In the genomic region with DNA sequence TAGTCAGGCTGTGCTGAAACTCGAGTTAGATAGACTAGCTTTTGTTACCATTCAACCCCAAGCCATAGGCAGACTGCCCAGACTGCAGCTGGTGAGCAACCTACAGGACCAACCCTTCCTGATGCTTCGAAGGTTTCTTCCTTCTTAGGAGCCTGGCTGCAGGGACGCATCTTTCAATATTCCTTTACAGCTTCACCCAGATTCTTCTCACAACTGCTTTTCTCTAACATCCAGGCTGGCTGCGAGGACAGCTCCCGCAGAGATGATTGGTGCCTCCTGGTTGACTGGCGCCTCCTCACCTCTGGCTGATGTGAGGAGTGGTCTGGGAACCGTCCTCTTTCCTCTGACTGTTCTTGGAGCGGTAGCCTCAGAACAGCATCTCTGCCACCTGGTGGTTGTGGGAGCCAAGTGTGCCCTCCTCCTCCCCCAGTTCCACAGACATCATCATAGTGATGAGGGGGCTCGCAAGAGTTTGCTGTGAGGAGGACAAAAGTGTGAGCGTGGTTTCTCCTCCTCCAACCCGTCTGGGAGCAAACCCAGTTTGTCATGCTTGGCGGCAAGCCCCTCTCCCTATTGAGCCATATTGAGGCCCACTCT, we compare ENCODE assay signal across 8 mouse cellular contexts. TPM values are rescaled to one million over a fixed set of nuclear protein-coding genes. Genes with fewer than 3 reads are reported as not detected.
DNase-seq lines count a peak whose midpoint lies in the region; ATAC-seq and TF ChIP-seq lines count a peak whose summit lies in the region.

No protein-coding gene starts in this region.

- 0 out of 4 replicates have a peak, but pooled peaks cover 0 to 2% of the 10 kb centered on the region in 2 experiments for H3K36me3 ChIP-seq in MEL (ENCODE audit: control insufficient read depth in 1 of 2, insufficient read depth in 2 of 2, low read length in 2 of 2)
- H3K36me3 ChIP-seq in forebrain, embryonic 15.5 days, result no peaks in the 10 kb centered on the region
- H3K36me3 ChIP-seq in hindbrain, embryonic 10.5 days, result no peaks in the 10 kb centered on the region
- H3K36me3 ChIP-seq in lung, embryonic 16.5 days (ENCODE audit: control insufficient read depth, insufficient read depth, low read length), result no peaks in the 10 kb centered on the region

- TF ChIP-seq RAD21 in MEL (IDR thresholded peaks at IDR 0.05; ENCODE audit: low read depth, low read length), result peak; percentile 77

- peak overlapping the region; percentile 62 for H3K9ac ChIP-seq in MEL (ENCODE audit: control insufficient read depth, low read depth, low read length, poor library complexity, severe bottlenecking)
- H3K9ac ChIP-seq in forebrain, embryonic 15.5 days (replicated peaks), result no peak overlapping the region
- peak overlapping the region; percentile 71; the same call in 1 of the 2 replicates for H3K9ac ChIP-seq in lung, embryonic 16.5 days (ENCODE audit: low read length)

- TF ChIP-seq EP300 in MEL (IDR thresholded peaks at IDR 0.05; ENCODE audit: low read depth in 1 of 2, low read length in 2 of 2), result no peak

- TF ChIP-seq CTCF in MEL (IDR thresholded peaks at IDR 0.05 in 2 of 3, conservative IDR thresholded peaks at IDR 0.05 in 1 of 3; ENCODE audit: control insufficient read depth in 1 of 3, insufficient read depth in 1 of 3, low read depth in 2 of 3, low read length in 3 of 3, poor library complexity in 1 of 3, severe bottlenecking in 1 of 3), result peak; percentile 62 to 83 (median 82)

- peak; percentile 71 for DNase-seq in MEL (ENCODE audit: low read depth, low spot score)
- DNase-seq in brain, adult 2 months (ENCODE audit: low read depth, low spot score), result peak; percentile 89
- DNase-seq in hindbrain, embryonic 10.5 days (ENCODE audit: low spot score), result peak; percentile 80
- peak; percentile 75 for DNase-seq in layer of hippocampus, adult 9-11 months

- ATAC-seq in forebrain, embryonic 15.5 days (replicated peaks), result 0 out of 2 replicates have a peak, but pooled peaks have one; percentile 23
- ATAC-seq in lung, embryonic 16.5 days (ENCODE audit: low read depth), result no peak; the same call in 1 of the 2 replicates
- ATAC-seq in neutrophil, adult 5-6 weeks (ENCODE audit: extremely low read depth, insufficient number of reproducible peaks, low FRiP score, poor library complexity, severe bottlenecking), result peak; percentile 52; the same call in 1 of the 2 replicates
- no peak for ATAC-seq in erythroblast, adult 5-6 weeks (replicated peaks; ENCODE audit: low FRiP score, poor library complexity, severe bottlenecking)

- peak overlapping the region; percentile 79 to 93 for H3K4me3 ChIP-seq in MEL (ENCODE audit: control insufficient read depth in 1 of 2, insufficient read depth in 1 of 2, low read depth in 2 of 2, low read length in 2 of 2)
- peak overlapping the region; percentile 18 for H3K4me3 ChIP-seq in forebrain, embryonic 15.5 days
- peak overlapping the region; percentile 63 for H3K4me3 ChIP-seq in hindbrain, embryonic 10.5 days
- H3K4me3 ChIP-seq in lung, embryonic 16.5 days (ENCODE audit: low read length), result peak overlapping the region; percentile 76

- WGBS in forebrain, embryonic 15.5 days, result 2% methylated on average over 12 of the region's 12 CpGs
- 2% methylated on average over 12 of the region's 12 CpGs for WGBS in hindbrain, embryonic 10.5 days
- 1% methylated on average over 12 of the region's 12 CpGs for WGBS in lung, embryonic 16.5 days

- H3K9me3 ChIP-seq in MEL (replicated peaks; ENCODE audit: insufficient read depth, low read length), result no peaks in the 10 kb centered on the region
- H3K9me3 ChIP-seq in forebrain, embryonic 15.5 days, result no peaks in the 10 kb centered on the region
- H3K9me3 ChIP-seq in hindbrain, embryonic 10.5 days, result no peaks in the 10 kb centered on the region
- no peaks in the 10 kb centered on the region for H3K9me3 ChIP-seq in lung, embryonic 16.5 days (ENCODE audit: control insufficient read depth, low read length)

- peaks cover 0 to 8% of the 10 kb centered on the region in 2 experiments; a peak in 1 of 4 replicates for H3K4me1 ChIP-seq in MEL (ENCODE audit: control insufficient read depth in 1 of 2, insufficient read depth in 2 of 2, low read length in 2 of 2)
- H3K4me1 ChIP-seq in forebrain, embryonic 15.5 days, result peaks cover 27% of the 10 kb centered on the region
- peaks cover 36% of the 10 kb centered on the region for H3K4me1 ChIP-seq in hindbrain, embryonic 10.5 days (replicated peaks)
- H3K4me1 ChIP-seq in lung, embryonic 16.5 days (replicated peaks; ENCODE audit: control insufficient read depth, insufficient read depth, low read length), result peaks cover 15% of the 10 kb centered on the region

- H3K4me2 ChIP-seq in forebrain, embryonic 15.5 days (replicated peaks), result peak overlapping the region; percentile 57
- peak overlapping the region; percentile 87 for H3K4me2 ChIP-seq in lung, embryonic 16.5 days (ENCODE audit: low read depth, low read length)

- H3K27me3 ChIP-seq in MEL (ENCODE audit: control insufficient read depth in 1 of 2, insufficient read depth in 2 of 2, low read length in 2 of 2), result no peaks in the 10 kb centered on the region
- H3K27me3 ChIP-seq in forebrain, embryonic 15.5 days, result 0 out of 2 replicates have a peak, but pooled peaks cover 4% of the 10 kb centered on the region
- H3K27me3 ChIP-seq in hindbrain, embryonic 10.5 days (ENCODE audit: insufficient read depth, poor library complexity, severe bottlenecking), result peaks cover 30% of the 10 kb centered on the region
- no peaks in the 10 kb centered on the region for H3K27me3 ChIP-seq in lung, embryonic 16.5 days (ENCODE audit: control insufficient read depth, insufficient read depth, low read depth, low read length)

- H3K79me2 ChIP-seq in MEL (ENCODE audit: control insufficient read depth, insufficient read depth, low read length, poor library complexity), result no peaks in the 10 kb centered on the region

- no peak for TF ChIP-seq POLR2A in MEL (IDR thresholded peaks at IDR 0.05; ENCODE audit: control insufficient read depth in 1 of 2, insufficient read depth in 1 of 2, low read depth in 1 of 2, low read length in 2 of 2, poor library complexity in 1 of 2)

- H3K27ac ChIP-seq in MEL (ENCODE audit: control insufficient read depth, low read depth, low read length), result no peak overlapping the region
- no peak overlapping the region for H3K27ac ChIP-seq in forebrain, embryonic 15.5 days (replicated peaks)
- H3K27ac ChIP-seq in hindbrain, embryonic 10.5 days, result peak overlapping the region; percentile 26; the same call in 1 of the 2 replicates
- no peak overlapping the region for H3K27ac ChIP-seq in lung, embryonic 16.5 days (ENCODE audit: low read length)

TF ChIP-seq in MEL, 35 proteins besides CTCF, POLR2A, EP300 and RAD21:
- TF ChIP-seq ZC3H11A (IDR thresholded peaks at IDR 0.05; ENCODE audit: low read depth, low read length) (peak; percentile 85), SMC3 (IDR thresholded peaks at IDR 0.05; ENCODE audit: low read depth, low read length) (peak; percentile 96), SIN3A (IDR thresholded peaks at IDR 0.05; ENCODE audit: low read length) (peak; percentile 37), MYB (IDR thresholded peaks at IDR 0.05; ENCODE audit: low read depth, low read length) (no peak)

RNA-seq across cellular contexts. Expression of a gene that starts 14.0 kb away (rescaled TPM):
- total RNA-seq in MEL (2012; rRNA removed), result 0.56 and 1.4 TPM in 2 replicates
- under 1 TPM in 1 of 2 experiments, not detected in 1; 0.81 TPM for polyA plus RNA-seq in MEL (2012; ENCODE audit: insufficient read depth in 1 of 2, insufficient read length in 2 of 2, low read depth in 1 of 2, low replicate concordance in 2 of 2, missing spikeins in 1 of 2)
- polyA plus RNA-seq in forebrain, embryonic 15.5 days (2015; fragmentation: Nextera tagmentation; extraction: Ambion mirVana), result 1.6 and 2.2 TPM in 2 replicates
- polyA plus RNA-seq in hindbrain, embryonic 10.5 days (2016; fragmentation: Nextera tagmentation; extraction: Ambion mirVana), result 1.5 TPM in 2 replicates
- 6.8 and 7.9 TPM in 2 replicates for polyA plus RNA-seq in lung, embryonic 16.5 days (2015; fragmentation: Nextera tagmentation; extraction: Ambion mirVana)
- 1,256 and 1,280 TPM in 2 replicates for total RNA-seq in neutrophil, adult 5-6 weeks (2017)
- total RNA-seq in erythroblast, adult 5-6 weeks (2015; ENCODE audit: low replicate concordance), result 40.3 and 41.9 TPM in 2 replicates
- total RNA-seq in erythroblast, adult 5-6 weeks (2017; ENCODE audit: low replicate concordance), result 25.0 and 32.1 TPM in 2 replicates

Comparison
In these comparisons a context has a peak if more than half of its experiments do, and no peak if none do; other contexts are left out.
1. H3K4me3 ChIP-seq: peak in every context shown above with its lines; median percentile 86 in MEL; 76 in lung, embryonic 16.5 days; 63 in hindbrain, embryonic 10.5 days; 18 in forebrain, embryonic 15.5 days.
2. ATAC-seq: peak in forebrain, embryonic 15.5 days (single experiment) and neutrophil, adult 5-6 weeks (single experiment); none in lung, embryonic 16.5 days (single experiment) and erythroblast, adult 5-6 weeks (single experiment).
3. Peak in every context shown above with its lines, with median percentiles within 50 percentile points of each other: DNase-seq.